Mouse (Mus musculus): ENCODE data around the gene Cercam. TPM values are rescaled to one million over a fixed set of nuclear protein-coding genes. Genes with fewer than 3 reads are reported as not detected.
"Not testable (repeated sequence)": the region's sequence is repeated elsewhere in the genome, so short reads cannot be mapped to it uniquely, and the experiment has no call there.

Cercam gene
- polyA plus RNA-seq, 1 experiment from 2014 or later: 22.6 TPM

DNA sequence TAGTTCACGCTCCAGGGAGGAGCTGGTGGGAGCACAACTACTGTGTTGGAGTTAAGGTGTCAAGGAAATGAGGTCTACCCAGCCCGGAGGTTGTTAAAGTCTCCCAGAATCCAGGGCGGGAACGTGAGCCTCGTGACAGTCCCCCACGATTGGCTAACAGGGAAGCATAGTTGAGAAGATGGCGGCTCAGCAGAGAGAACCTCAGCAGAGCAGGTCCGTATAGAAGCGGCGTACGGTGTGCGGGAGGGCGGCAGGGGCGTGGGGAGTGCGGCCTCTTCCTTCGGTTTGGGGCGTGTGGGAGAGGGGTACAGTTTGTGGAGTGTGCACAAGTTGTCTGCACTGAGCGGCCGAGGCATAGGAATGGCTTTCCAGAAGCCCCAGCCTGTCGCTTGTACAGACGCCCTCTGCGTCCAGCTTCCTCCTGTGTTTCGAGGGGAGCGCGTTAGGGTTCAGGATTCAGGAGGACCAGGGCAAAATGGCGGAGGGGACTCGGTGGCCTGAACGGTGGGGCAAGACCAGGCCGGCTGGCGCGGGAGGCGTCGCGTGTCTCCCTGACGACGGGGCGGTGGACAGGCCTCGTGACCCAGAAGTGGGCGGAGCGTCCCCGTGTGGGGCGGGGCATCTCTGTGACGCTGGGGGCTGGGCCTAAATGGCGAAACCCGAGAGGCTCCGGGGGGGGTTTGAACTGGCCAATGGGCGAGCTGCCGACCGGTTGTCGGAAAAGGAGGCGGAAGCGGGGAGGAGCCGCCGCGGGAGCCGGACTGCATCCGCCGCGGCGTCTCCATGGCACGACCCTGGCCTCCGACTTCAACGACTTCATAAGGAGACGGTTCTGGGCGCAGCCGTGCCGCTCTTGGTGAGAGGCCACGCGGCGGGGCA lies 20.3 kb downstream of the Cercam start, which contains the start of gene Odf2:
Gene Odf2 (plus strand): TSS at position 156 of the 879 bp plus-strand sequence.
- Histone ChIP-seq H3K9ac (ENCODE audit: low read depth, low read length) (peak within 1 kb of the TSS; percentile 90), H3K4me1 (ENCODE audit: control insufficient read depth, insufficient read depth, low read depth, low read length) (peaks cover 14% of the 10 kb centered on the region), H3K4me3 (ENCODE audit: low read length) (peak within 1 kb of the TSS; percentile 100), H3K27me3 (replicated peaks; ENCODE audit: control insufficient read depth, insufficient read depth, low read length) (no peaks in the 10 kb centered on the region), H3K27ac (ENCODE audit: low read depth, low read length) (peak within 1 kb of the TSS; percentile 89), H3K4me2 (ENCODE audit: low read length) (peak within 1 kb of the TSS; percentile 91), H3K9me3 (ENCODE audit: control insufficient read depth, low read length) (no peaks in the 10 kb centered on the region), H3K36me3 (ENCODE audit: control insufficient read depth, insufficient read depth, low read length) (peaks cover 11% of the 10 kb centered on the region)
- WGBS: 1% methylated on average over 56 of the region's 70 CpGs
- ATAC-seq: peak; percentile 94

DNA sequence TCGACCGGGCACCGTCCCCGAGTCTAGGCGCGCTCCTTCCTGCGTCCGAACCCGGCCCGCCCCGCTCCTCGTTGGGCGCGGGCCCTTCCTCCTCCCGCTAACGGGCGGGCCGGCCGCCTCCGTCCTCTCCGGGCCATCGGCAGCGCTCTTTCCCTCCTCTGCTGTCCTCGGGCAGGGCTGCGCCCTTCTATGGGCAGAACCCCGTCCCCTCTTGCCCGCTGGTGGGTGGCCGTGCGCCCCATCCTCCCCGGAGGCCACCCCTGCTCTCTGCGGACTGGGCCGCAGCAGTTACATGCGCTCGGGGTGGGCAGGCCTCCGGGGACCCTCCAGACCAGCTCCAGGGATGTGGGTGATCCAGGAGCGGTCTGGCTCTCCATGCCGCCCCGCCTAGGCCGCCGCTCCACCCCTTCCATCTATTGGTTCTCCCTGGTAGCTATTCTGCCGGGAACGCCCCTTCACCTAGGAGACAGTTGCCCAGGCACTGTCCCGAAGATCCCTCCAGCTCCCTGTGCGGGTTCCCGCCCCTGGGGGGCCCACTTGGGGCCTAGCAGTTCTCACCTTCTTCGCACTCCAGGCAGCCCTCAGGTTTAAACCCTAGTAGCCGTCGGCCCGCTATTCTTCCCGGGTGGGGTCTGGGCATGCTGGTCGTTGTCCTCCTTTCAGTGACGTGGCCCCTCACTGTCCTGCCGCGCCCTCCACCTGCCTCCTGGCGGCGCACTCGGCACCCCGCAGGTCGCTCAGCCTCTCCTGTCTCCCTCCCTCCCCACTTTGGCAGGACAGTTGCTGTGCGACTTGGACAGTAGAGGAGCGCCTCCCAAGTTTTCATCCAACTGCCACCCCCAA lies 21.2 kb downstream of the Cercam start:
- peak overlapping the region; percentile 91 for H3K4me2 ChIP-seq (ENCODE audit: low read length)

DNA sequence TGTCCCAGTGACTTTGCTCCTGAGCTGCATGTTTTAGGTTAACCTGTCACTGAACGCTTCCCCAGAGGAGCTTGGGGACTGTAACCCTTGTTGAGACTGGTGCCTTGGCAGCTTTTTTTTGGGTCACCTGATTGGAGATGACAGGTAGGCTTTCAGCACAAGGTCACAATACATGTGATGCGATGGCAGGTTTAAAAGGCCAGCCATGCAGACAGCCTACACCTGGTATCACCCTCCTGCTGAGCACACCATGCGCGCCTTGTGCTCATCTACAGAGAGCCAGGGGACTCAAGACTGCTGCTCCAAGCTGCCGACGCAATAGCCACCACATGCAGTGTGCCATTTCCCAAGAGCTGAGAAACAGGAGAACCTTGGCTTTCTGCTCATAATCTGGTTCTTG lies 22.8 kb downstream of the Cercam start:
- Histone ChIP-seq H3K9ac (ENCODE audit: low read depth, low read length) (no peak overlapping the region), H3K27me3 (replicated peaks; ENCODE audit: control insufficient read depth, insufficient read depth, low read length) (no peaks in the 10 kb centered on the region), H3K4me1 (ENCODE audit: control insufficient read depth, insufficient read depth, low read depth, low read length) (peaks cover 14% of the 10 kb centered on the region), H3K9me3 (ENCODE audit: control insufficient read depth, low read length) (no peaks in the 10 kb centered on the region), H3K4me2 (ENCODE audit: low read length) (no peak overlapping the region), H3K36me3 (ENCODE audit: control insufficient read depth, insufficient read depth, low read length) (peaks cover 24% of the 10 kb centered on the region), H3K27ac (ENCODE audit: low read depth, low read length) (no peak overlapping the region), H3K4me3 (ENCODE audit: low read length) (no peak overlapping the region)
- WGBS: 83% methylated on average over 6 of the region's 6 CpGs
- ATAC-seq: no peak

More for the DNA sequence above, 21.2 kb downstream of the Cercam start:
- H3K4me3 ChIP-seq (ENCODE audit: low read length): peak overlapping the region; percentile 100
- 0% methylated on average over 49 of the region's 61 CpGs for WGBS
- H3K36me3 ChIP-seq (ENCODE audit: control insufficient read depth, insufficient read depth, low read length): peaks cover 19% of the 10 kb centered on the region
- H3K9ac ChIP-seq (ENCODE audit: low read depth, low read length): peak overlapping the region; percentile 90
- no peaks in the 10 kb centered on the region for H3K27me3 ChIP-seq (replicated peaks; ENCODE audit: control insufficient read depth, insufficient read depth, low read length)
- no peaks in the 10 kb centered on the region for H3K9me3 ChIP-seq (ENCODE audit: control insufficient read depth, low read length)
- peaks cover 14% of the 10 kb centered on the region for H3K4me1 ChIP-seq (ENCODE audit: control insufficient read depth, insufficient read depth, low read depth, low read length)
- peak overlapping the region; percentile 87 for H3K27ac ChIP-seq (ENCODE audit: low read depth, low read length)
- ATAC-seq: peak; percentile 91

DNA sequence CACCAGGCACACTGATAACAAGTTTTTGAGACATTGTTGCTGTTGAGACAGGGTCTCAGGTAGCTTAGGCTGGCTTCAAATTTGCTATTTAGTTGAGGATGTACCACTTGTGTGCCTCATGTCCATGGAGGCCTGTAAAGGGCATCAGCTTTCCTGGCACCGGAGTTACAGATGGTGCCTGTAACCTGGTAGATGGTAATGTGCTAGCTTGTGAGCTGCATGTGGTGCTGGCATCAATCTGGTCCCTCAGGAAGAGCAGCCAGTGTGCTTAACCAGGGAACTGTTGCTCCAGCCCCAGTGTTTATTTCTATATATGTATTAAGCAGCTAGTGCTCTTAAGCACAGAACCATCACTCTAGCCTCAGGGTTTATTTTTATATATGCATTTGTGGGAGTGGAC lies 27.1 kb downstream of the Cercam start:
- Histone ChIP-seq H3K27me3 (replicated peaks; ENCODE audit: control insufficient read depth, insufficient read depth, low read length) (no peaks in the 10 kb centered on the region), H3K4me3 (ENCODE audit: low read length) (no peak overlapping the region), H3K4me1 (ENCODE audit: control insufficient read depth, insufficient read depth, low read depth, low read length) (peaks cover 3% of the 10 kb centered on the region), H3K9ac (ENCODE audit: low read depth, low read length) (no peak overlapping the region), H3K36me3 (ENCODE audit: control insufficient read depth, insufficient read depth, low read length) (peaks cover 48% of the 10 kb centered on the region), H3K9me3 (ENCODE audit: control insufficient read depth, low read length) (no peaks in the 10 kb centered on the region), H3K4me2 (ENCODE audit: low read length) (no peak overlapping the region), H3K27ac (ENCODE audit: low read depth, low read length) (no peak overlapping the region)
- ATAC-seq: no peak
- WGBS: 93% methylated on average over 1 of the region's 1 CpGs

DNA sequence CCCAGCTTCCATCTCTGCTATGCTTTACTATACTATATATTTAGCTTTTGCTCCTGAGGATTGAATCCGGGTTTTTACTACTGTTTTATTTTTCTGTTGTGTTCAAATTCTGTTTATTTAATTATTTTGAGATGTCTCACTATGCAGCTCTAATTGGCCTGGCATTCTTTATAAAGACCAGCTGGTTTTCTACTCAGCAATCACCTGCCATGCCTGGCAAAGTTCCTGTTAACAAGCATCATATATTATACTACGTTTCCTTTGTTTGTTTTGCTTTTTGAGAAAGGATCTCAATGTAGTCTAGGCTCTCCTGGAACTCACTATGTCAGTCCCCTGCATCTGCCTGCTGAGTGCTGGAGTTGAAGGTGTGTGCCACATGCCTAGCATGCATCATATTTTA lies 28.4 kb downstream of the Cercam start:
- peaks cover 55% of the 10 kb centered on the region for H3K36me3 ChIP-seq (ENCODE audit: control insufficient read depth, insufficient read depth, low read length)
- no peak for ATAC-seq
- no peaks in the 10 kb centered on the region for H3K27me3 ChIP-seq (replicated peaks; ENCODE audit: control insufficient read depth, insufficient read depth, low read length)
- H3K4me2 ChIP-seq (ENCODE audit: low read length): no peak overlapping the region
- H3K9ac ChIP-seq (ENCODE audit: low read depth, low read length): no peak overlapping the region
- WGBS: 81% methylated on average over 2 of the region's 2 CpGs
- H3K4me3 ChIP-seq (ENCODE audit: low read length): no peak overlapping the region
- H3K27ac ChIP-seq (ENCODE audit: low read depth, low read length): no peak overlapping the region
- no peaks in the 10 kb centered on the region for H3K4me1 ChIP-seq (ENCODE audit: control insufficient read depth, insufficient read depth, low read depth, low read length)
- no peaks in the 10 kb centered on the region for H3K9me3 ChIP-seq (ENCODE audit: control insufficient read depth, low read length)

DNA sequence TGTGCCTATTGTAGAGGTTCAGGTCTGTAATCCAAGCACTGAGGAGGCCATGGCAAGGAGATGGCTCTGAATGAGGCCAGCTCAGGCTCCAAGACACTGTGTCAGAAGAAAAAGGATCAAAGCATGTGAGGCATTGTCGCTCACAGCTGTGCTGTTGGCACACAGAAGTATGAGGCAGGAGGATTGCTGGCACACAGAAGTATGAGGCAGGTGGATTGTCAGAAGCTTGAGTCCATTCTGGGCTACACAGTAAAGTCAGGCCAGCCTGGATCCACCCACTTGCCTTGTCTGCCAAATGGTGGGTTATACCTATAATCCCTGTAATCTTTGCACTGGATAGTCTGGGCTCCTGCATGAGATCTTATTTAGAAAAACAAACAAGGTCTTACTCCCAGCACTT lies 29.1 kb downstream of the Cercam start:
- no peak overlapping the region for H3K4me3 ChIP-seq (ENCODE audit: low read length)
- H3K27me3 ChIP-seq (replicated peaks; ENCODE audit: control insufficient read depth, insufficient read depth, low read length): no peaks in the 10 kb centered on the region
- no peak overlapping the region for H3K9ac ChIP-seq (ENCODE audit: low read depth, low read length)
- no peak overlapping the region for H3K4me2 ChIP-seq (ENCODE audit: low read length)
- peaks cover 60% of the 10 kb centered on the region for H3K36me3 ChIP-seq (ENCODE audit: control insufficient read depth, insufficient read depth, low read length)
- no peak for ATAC-seq
- H3K9me3 ChIP-seq (ENCODE audit: control insufficient read depth, low read length): no peaks in the 10 kb centered on the region
- H3K27ac ChIP-seq (ENCODE audit: low read depth, low read length): no peak overlapping the region
- WGBS: 95% methylated on average over 1 of the region's 1 CpGs
- no peaks in the 10 kb centered on the region for H3K4me1 ChIP-seq (ENCODE audit: control insufficient read depth, insufficient read depth, low read depth, low read length)

DNA sequence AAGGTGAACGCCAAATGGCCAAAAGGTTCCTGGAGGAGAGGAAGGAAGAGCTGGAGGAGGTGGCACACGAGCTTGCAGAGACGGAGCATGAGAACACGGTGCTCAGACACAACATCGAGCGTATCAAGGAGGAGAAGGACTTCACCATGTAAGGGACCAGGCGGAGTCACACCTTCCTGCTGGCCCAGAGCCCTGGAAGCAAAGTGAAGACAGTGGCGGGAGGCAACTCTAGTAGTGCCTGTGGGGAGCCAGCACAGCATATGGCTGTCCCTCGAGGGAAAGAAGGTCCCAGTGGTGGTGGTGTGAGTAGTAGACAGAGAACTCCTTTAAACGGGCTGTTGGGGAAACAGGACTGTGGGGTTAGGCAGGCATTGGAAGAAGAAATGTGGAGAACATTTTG lies 33.2 kb downstream of the Cercam start:
- Histone ChIP-seq H3K9ac (ENCODE audit: low read depth, low read length) (no peak overlapping the region), H3K9me3 (ENCODE audit: control insufficient read depth, low read length) (no peaks in the 10 kb centered on the region), H3K36me3 (ENCODE audit: control insufficient read depth, insufficient read depth, low read length) (peaks cover 60% of the 10 kb centered on the region), H3K4me1 (ENCODE audit: control insufficient read depth, insufficient read depth, low read depth, low read length) (no peaks in the 10 kb centered on the region), H3K27me3 (replicated peaks; ENCODE audit: control insufficient read depth, insufficient read depth, low read length) (no peaks in the 10 kb centered on the region), H3K4me2 (ENCODE audit: low read length) (no peak overlapping the region), H3K27ac (ENCODE audit: low read depth, low read length) (no peak overlapping the region), H3K4me3 (ENCODE audit: low read length) (no peak overlapping the region)
- 93% methylated on average over 10 of the region's 10 CpGs for WGBS
- no peak for ATAC-seq

DNA sequence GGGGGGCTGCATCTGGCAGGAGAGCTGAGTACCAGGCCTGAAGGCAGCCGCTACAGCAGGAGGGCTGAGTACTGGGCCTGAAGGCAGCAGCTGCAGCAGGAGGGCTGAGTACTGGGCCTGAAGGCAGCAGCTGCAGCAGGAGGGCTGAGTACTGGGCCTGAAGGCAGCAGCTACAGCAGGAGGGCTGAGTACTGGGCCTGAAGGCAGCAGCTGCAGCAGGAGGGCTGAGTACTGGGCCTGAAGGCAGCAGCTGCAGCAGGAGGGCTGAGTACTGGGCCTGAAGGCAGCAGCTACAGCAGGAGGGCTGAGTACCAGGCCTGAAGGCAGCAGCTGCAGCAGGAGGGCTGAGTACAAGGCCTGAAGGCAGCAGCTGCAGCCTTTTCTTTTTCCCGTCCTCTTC lies 39.2 kb downstream of the Cercam start:
- not testable (repeated sequence) for H3K4me2 ChIP-seq (ENCODE audit: low read length); H3K27me3 ChIP-seq (replicated peaks; ENCODE audit: control insufficient read depth, insufficient read depth, low read length); ATAC-seq; H3K4me1 ChIP-seq (ENCODE audit: control insufficient read depth, insufficient read depth, low read depth, low read length); H3K9ac ChIP-seq (ENCODE audit: low read depth, low read length); H3K4me3 ChIP-seq (ENCODE audit: low read length); H3K9me3 ChIP-seq (ENCODE audit: control insufficient read depth, low read length); H3K27ac ChIP-seq (ENCODE audit: low read depth, low read length)
- peaks cover 48% of the 10 kb centered on the region for H3K36me3 ChIP-seq (ENCODE audit: control insufficient read depth, insufficient read depth, low read length)
- WGBS: 72% methylated on average over 2 of the region's 2 CpGs

DNA sequence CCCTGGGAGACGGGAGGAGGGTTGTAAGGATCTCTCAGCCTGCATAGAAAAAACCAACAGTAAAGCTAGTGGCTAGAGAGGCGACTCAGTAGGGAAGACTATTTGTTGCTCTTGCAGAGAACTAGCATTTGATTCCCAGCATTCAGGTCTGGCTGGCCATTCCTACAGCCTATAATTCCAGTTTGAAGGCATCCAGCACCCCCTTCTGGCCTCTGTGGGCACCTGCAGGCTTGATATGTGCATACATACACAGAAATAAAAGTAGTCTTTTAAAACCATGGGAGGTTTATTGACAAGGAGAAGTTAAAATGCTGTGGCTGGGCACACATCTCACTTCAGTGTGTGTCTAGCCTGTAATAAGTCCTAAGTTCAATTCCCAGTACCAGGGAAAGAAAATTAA lies 41.1 kb downstream of the Cercam start:
- no peak overlapping the region for H3K4me3 ChIP-seq (ENCODE audit: low read length)
- H3K9me3 ChIP-seq (ENCODE audit: control insufficient read depth, low read length): no peaks in the 10 kb centered on the region
- H3K27me3 ChIP-seq (replicated peaks; ENCODE audit: control insufficient read depth, insufficient read depth, low read length): no peaks in the 10 kb centered on the region
- H3K4me2 ChIP-seq (ENCODE audit: low read length): no peak overlapping the region
- no peak overlapping the region for H3K27ac ChIP-seq (ENCODE audit: low read depth, low read length)
- H3K4me1 ChIP-seq (ENCODE audit: control insufficient read depth, insufficient read depth, low read depth, low read length): no peaks in the 10 kb centered on the region
- ATAC-seq: no peak
- H3K9ac ChIP-seq (ENCODE audit: low read depth, low read length): no peak overlapping the region
- WGBS: 74% methylated on average over 2 of the region's 2 CpGs
- H3K36me3 ChIP-seq (ENCODE audit: control insufficient read depth, insufficient read depth, low read length): peaks cover 47% of the 10 kb centered on the region

Measured in hindbrain, embryonic 16.5 days (tissue).